Mouse (Mus musculus): ENCODE results near the gene Spata13. TPM values are rescaled to one million over a fixed set of nuclear protein-coding genes. Genes with fewer than 3 reads are reported as not detected.

Spata13 gene
- total and polyA plus RNA-seq, 3 experiments, result 0.09 to 0.71 TPM; not detected in 1

- H3K9me3 ChIP-seq (replicated peaks), result peaks cover 7% of the 10 kb centered on the region
- ATAC-seq (ENCODE audit: extremely low read depth, insufficient number of reproducible peaks, low FRiP score, poor library complexity, severe bottlenecking), result no peak
- no peak for DNase-seq (ENCODE audit: low spot score)
- TF ChIP-seq GATA1 (IDR thresholded peaks at IDR 0.05; ENCODE audit: borderline replicate concordance, low read length) (no peak), POLR2AphosphoS5 (IDR thresholded peaks at IDR 0.05; ENCODE audit: insufficient replicate concordance, low read depth, low read length) (no peak), GATA2 (IDR thresholded peaks at IDR 0.05; ENCODE audit: borderline replicate concordance, low read depth, low read length) (no peak), TAL1 (conservative IDR thresholded peaks at IDR 0.05; ENCODE audit: low read depth, low read length) (no peak), CTCF (IDR thresholded peaks at IDR 0.05; ENCODE audit: low read depth, low read length) (no peak)
- no peak overlapping the region for H3K4me3 ChIP-seq (ENCODE audit: low read depth, low read length)
- H3K36me3 ChIP-seq (replicated peaks), result no peaks in the 10 kb centered on the region
- no peaks in the 10 kb centered on the region for H3K4me1 ChIP-seq (ENCODE audit: insufficient read depth, low read depth, low read length)
- H3K27me3 ChIP-seq (ENCODE audit: insufficient read depth, low read length), result peaks cover 18% of the 10 kb centered on the region
Measured at GRCm38 (mm10) chr14:60636996-60637395, 3.2 kb downstream of the Spata13 start.

GRCm38 (mm10) chr14:60638159-60638558 is 4.4 kb downstream of the Spata13 start:
- TF ChIP-seq POLR2AphosphoS5 (IDR thresholded peaks at IDR 0.05; ENCODE audit: insufficient replicate concordance, low read depth, low read length), result no peak
- ATAC-seq (ENCODE audit: extremely low read depth, insufficient number of reproducible peaks, low FRiP score, poor library complexity, severe bottlenecking) (no peak), DNase-seq (ENCODE audit: low spot score) (no peak)
- no peaks in the 10 kb centered on the region for H3K36me3 ChIP-seq (replicated peaks)
- peaks cover 7% of the 10 kb centered on the region for H3K9me3 ChIP-seq (replicated peaks)
- peaks cover 18% of the 10 kb centered on the region for H3K27me3 ChIP-seq (ENCODE audit: insufficient read depth, low read length)
- H3K4me3 ChIP-seq (ENCODE audit: low read depth, low read length), result no peak overlapping the region
- no peaks in the 10 kb centered on the region for H3K4me1 ChIP-seq (ENCODE audit: insufficient read depth, low read depth, low read length)

DNA sequence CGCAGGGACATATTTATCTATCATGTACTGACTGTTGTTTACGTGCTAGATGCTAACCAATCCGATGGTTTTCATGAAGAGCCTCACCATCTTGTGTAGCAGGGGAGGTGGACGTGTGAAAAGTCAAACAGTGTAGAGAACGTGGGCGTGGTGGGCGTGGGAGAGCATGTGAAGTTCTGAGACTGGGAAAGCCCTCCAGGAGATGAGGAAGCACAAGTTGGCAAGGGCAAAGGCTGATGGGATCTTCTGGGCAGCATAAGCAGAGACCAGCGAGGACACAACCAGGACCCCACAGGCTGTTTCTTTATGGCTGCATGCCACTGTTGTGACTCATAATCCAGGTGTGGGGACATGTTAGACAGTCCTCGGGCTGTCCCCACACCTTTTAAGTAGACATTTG is 5.4 kb downstream of the Spata13 start:
- no peak for TF ChIP-seq GATA2 (IDR thresholded peaks at IDR 0.05; ENCODE audit: borderline replicate concordance, low read depth, low read length)
- TF ChIP-seq CTCF (IDR thresholded peaks at IDR 0.05; ENCODE audit: low read depth, low read length), result no peak
- TF ChIP-seq TAL1 (conservative IDR thresholded peaks at IDR 0.05; ENCODE audit: low read depth, low read length), result no peak
- TF ChIP-seq GATA1 (IDR thresholded peaks at IDR 0.05; ENCODE audit: borderline replicate concordance, low read length), result no peak
- TF ChIP-seq POLR2AphosphoS5 (IDR thresholded peaks at IDR 0.05; ENCODE audit: insufficient replicate concordance, low read depth, low read length), result no peak
- DNase-seq (ENCODE audit: low spot score) (no peak), ATAC-seq (ENCODE audit: extremely low read depth, insufficient number of reproducible peaks, low FRiP score, poor library complexity, severe bottlenecking) (no peak)
- Histone ChIP-seq H3K4me3 (ENCODE audit: low read depth, low read length) (no peak overlapping the region), H3K27me3 (ENCODE audit: insufficient read depth, low read length) (peaks cover 15% of the 10 kb centered on the region), H3K9me3 (replicated peaks) (peaks cover 7% of the 10 kb centered on the region), H3K4me1 (ENCODE audit: insufficient read depth, low read depth, low read length) (no peaks in the 10 kb centered on the region), H3K36me3 (replicated peaks) (no peaks in the 10 kb centered on the region)

- no peak for TF ChIP-seq GATA2 (IDR thresholded peaks at IDR 0.05; ENCODE audit: borderline replicate concordance, low read depth, low read length)
- TF ChIP-seq CTCF (IDR thresholded peaks at IDR 0.05; ENCODE audit: low read depth, low read length), result no peak
- no peak for TF ChIP-seq POLR2AphosphoS5 (IDR thresholded peaks at IDR 0.05; ENCODE audit: insufficient replicate concordance, low read depth, low read length)
- TF ChIP-seq TAL1 (conservative IDR thresholded peaks at IDR 0.05; ENCODE audit: low read depth, low read length), result no peak
- TF ChIP-seq GATA1 (IDR thresholded peaks at IDR 0.05; ENCODE audit: borderline replicate concordance, low read length), result no peak
- no peak for DNase-seq (ENCODE audit: low spot score)
- H3K4me1 ChIP-seq (ENCODE audit: insufficient read depth, low read depth, low read length), result no peaks in the 10 kb centered on the region
- no peak overlapping the region for H3K4me3 ChIP-seq (ENCODE audit: low read depth, low read length)
- ATAC-seq (ENCODE audit: extremely low read depth, insufficient number of reproducible peaks, low FRiP score, poor library complexity, severe bottlenecking), result no peak
- no peaks in the 10 kb centered on the region for H3K36me3 ChIP-seq (replicated peaks)
- peaks cover 5% of the 10 kb centered on the region for H3K27me3 ChIP-seq (ENCODE audit: insufficient read depth, low read length)
- no peaks in the 10 kb centered on the region for H3K9me3 ChIP-seq (replicated peaks)
Measured at GRCm38 (mm10) chr14:60641120-60641519, 7.3 kb downstream of the Spata13 start.

DNA sequence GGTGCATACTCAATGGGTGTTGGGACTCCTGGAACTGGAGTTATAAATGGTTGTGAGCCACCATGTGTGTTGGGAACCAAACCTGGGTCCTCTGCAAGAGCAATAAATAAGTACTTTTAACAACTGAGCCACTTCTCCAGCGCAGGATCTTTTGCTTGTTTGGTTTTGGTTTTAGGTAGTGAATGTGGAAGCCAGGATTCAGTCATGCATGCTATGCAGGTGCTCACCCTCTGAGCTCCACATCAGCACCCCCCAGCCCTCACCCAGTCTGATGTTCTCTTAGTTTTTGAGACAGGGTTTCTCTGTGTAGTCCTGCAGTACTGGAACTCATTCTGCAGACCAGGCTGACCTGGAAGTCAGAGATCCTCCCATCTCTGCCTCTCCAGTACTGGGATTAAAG is 8.3 kb downstream of the Spata13 start:
- H3K27me3 ChIP-seq (ENCODE audit: insufficient read depth, low read length), result peaks cover 3% of the 10 kb centered on the region; the same call in 1 of the 2 replicates
- ATAC-seq (ENCODE audit: extremely low read depth, insufficient number of reproducible peaks, low FRiP score, poor library complexity, severe bottlenecking) (no peak), DNase-seq (ENCODE audit: low spot score) (no peak)
- no peaks in the 10 kb centered on the region for H3K9me3 ChIP-seq (replicated peaks)
- no peak overlapping the region for H3K4me3 ChIP-seq (ENCODE audit: low read depth, low read length)
- no peaks in the 10 kb centered on the region for H3K4me1 ChIP-seq (ENCODE audit: insufficient read depth, low read depth, low read length)
- TF ChIP-seq CTCF (IDR thresholded peaks at IDR 0.05; ENCODE audit: low read depth, low read length) (no peak), GATA2 (IDR thresholded peaks at IDR 0.05; ENCODE audit: borderline replicate concordance, low read depth, low read length) (no peak), TAL1 (conservative IDR thresholded peaks at IDR 0.05; ENCODE audit: low read depth, low read length) (no peak), GATA1 (IDR thresholded peaks at IDR 0.05; ENCODE audit: borderline replicate concordance, low read length) (no peak), POLR2AphosphoS5 (IDR thresholded peaks at IDR 0.05; ENCODE audit: insufficient replicate concordance, low read depth, low read length) (no peak)
- no peaks in the 10 kb centered on the region for H3K36me3 ChIP-seq (replicated peaks)

DNA sequence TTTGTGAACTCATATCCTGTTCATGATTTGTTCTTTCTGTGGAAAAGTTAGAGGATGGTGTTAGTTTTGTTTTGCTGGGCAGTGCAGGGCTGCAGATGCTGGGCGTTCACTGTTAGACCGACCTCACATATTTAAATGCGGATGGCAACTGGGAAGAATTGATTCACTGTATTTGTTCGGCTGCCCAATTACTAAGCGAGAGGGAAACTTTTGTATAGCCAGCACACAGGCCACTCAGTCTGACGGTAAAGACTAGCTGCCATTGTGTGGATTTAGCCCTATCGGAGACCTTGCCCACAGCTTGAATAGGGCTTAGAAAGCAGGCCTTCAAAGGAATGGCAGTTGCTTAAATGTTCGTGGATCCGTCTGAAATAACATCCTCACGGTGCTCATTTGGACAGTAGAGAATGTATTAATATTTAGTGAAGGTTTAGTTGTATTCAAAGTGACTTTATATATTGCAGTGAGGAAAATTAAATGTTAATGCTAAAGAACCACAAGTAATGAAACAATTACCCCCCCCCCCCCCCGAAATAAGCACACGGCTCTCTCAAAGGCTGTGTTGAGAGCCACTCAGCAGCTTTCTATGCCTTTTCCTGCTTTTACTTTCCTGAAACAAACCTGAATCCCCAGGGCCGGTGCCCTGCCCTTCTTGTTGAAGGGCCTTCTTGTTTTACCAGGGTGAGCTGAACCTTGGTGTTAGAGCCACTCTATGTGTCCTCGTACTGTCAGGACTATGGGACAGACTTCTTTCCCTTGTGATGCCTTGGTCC is 9.5 kb downstream of the Spata13 start:
- Histone ChIP-seq H3K9me3 (replicated peaks) (no peaks in the 10 kb centered on the region), H3K4me3 (ENCODE audit: low read depth, low read length) (no peak overlapping the region), H3K4me1 (ENCODE audit: insufficient read depth, low read depth, low read length) (no peaks in the 10 kb centered on the region), H3K36me3 (replicated peaks) (no peaks in the 10 kb centered on the region), H3K27me3 (ENCODE audit: insufficient read depth, low read length) (peaks cover 3% of the 10 kb centered on the region; the same call in 1 of the 2 replicates)
- no peak for DNase-seq (ENCODE audit: low spot score)
- no peak for TF ChIP-seq TAL1 (conservative IDR thresholded peaks at IDR 0.05; ENCODE audit: low read depth, low read length)
- TF ChIP-seq CTCF (IDR thresholded peaks at IDR 0.05; ENCODE audit: low read depth, low read length), result no peak
- TF ChIP-seq GATA1 (IDR thresholded peaks at IDR 0.05; ENCODE audit: borderline replicate concordance, low read length), result no peak
- no peak for TF ChIP-seq GATA2 (IDR thresholded peaks at IDR 0.05; ENCODE audit: borderline replicate concordance, low read depth, low read length)
- no peak for TF ChIP-seq POLR2AphosphoS5 (IDR thresholded peaks at IDR 0.05; ENCODE audit: insufficient replicate concordance, low read depth, low read length)
- ATAC-seq (ENCODE audit: extremely low read depth, insufficient number of reproducible peaks, low FRiP score, poor library complexity, severe bottlenecking), result no peak
